Mouse (Mus musculus) mouse trophoblast stem cell (cell line): ENCODE results near the gene Anp32a.

Experiments
- in situ Hi-C, 2 experiments: fragments of 300-500 bp; cut with MseI, MboI; formaldehyde crosslinking; loops; 2 replicates in 1 of 2; 3 replicates in 1 of 2; pipeline ENCODE4 v1.15.1; 2025

The Anp32a gene

GRCm38 (mm10) chr9:62346388-62346679 is 5.2 kb downstream of the Anp32a start:
- in situ Hi-C loops: no loop called here

- in situ Hi-C loops: no loop called here
Measured at GRCm38 (mm10) chr9:62347201-62347600, 6.1 kb downstream of the Anp32a start.

GRCm38 (mm10) chr9:62348050-62348449 is 7.0 kb downstream of the Anp32a start:
- in situ Hi-C loops: no loop called here

- in situ Hi-C loops: no loop called here
Measured at GRCm38 (mm10) chr9:62348467-62348985, 7.4 kb downstream of the Anp32a start.

GRCm38 (mm10) chr9:62349250-62349649 is 8.2 kb downstream of the Anp32a start:
- in situ Hi-C loops: no loop called here

- in situ Hi-C loops: no loop called here
Measured at GRCm38 (mm10) chr9:62350721-62351120, 9.6 kb downstream of the Anp32a start.

- in situ Hi-C loops: no loop called here
Measured at GRCm38 (mm10) chr9:62351200-62351599, 10.1 kb downstream of the Anp32a start.

- in situ Hi-C loops: no loop called here
Measured at GRCm38 (mm10) chr9:62353784-62354183, 12.7 kb downstream of the Anp32a start.

GRCm38 (mm10) chr9:62354838-62355719 is 14.0 kb downstream of the Anp32a start:
- in situ Hi-C loops: no loop called here

GRCm38 (mm10) chr9:62355763-62356162 is 14.7 kb downstream of the Anp32a start:
- in situ Hi-C loops: no loop called here

- in situ Hi-C loops: no loop called here
Measured at GRCm38 (mm10) chr9:62357593-62357992, 16.5 kb downstream of the Anp32a start.

- in situ Hi-C loops: no loop called here
Measured at GRCm38 (mm10) chr9:62358851-62359250, 17.8 kb downstream of the Anp32a start.

GRCm38 (mm10) chr9:62360889-62361288 is 19.8 kb downstream of the Anp32a start:
- in situ Hi-C loops: no loop called here

- in situ Hi-C loops: no loop called here
Measured at GRCm38 (mm10) chr9:62362835-62363385, 21.8 kb downstream of the Anp32a start.

- in situ Hi-C loops: no loop called here
Measured at GRCm38 (mm10) chr9:62363619-62364018, 22.5 kb downstream of the Anp32a start.

- in situ Hi-C loops: no loop called here
Measured at GRCm38 (mm10) chr9:62364216-62364615, 23.1 kb downstream of the Anp32a start.

GRCm38 (mm10) chr9:62364831-62365230 is 23.7 kb downstream of the Anp32a start:
- in situ Hi-C loops: no loop called here

- in situ Hi-C loops: no loop called here
Measured at GRCm38 (mm10) chr9:62365326-62366080, 24.4 kb downstream of the Anp32a start.

- in situ Hi-C loops: no loop called here
Measured at GRCm38 (mm10) chr9:62366478-62367458, 25.7 kb downstream of the Anp32a start.

GRCm38 (mm10) chr9:62367510-62368071 is 26.5 kb downstream of the Anp32a start:
- in situ Hi-C loops: no loop called here
